Mouse (Mus musculus): ENCODE results near the gene Baiap2l1.

The Baiap2l1 gene

GRCm38 (mm10) chr5:144258131-144258611 lies 99.7 kb downstream of the Baiap2l1 start:
- DNase-seq (ENCODE audit: low read depth, low spot score) = no peak

GRCm38 (mm10) chr5:144257451-144258110 lies 100.3 kb downstream of the Baiap2l1 start:
- no peak for DNase-seq (ENCODE audit: low read depth, low spot score)

- no peak for DNase-seq (ENCODE audit: low read depth, low spot score)
These were observed 101.0 kb downstream of the Baiap2l1 start for GRCm38 (mm10) chr5:144256888-144257287.

- no peak for DNase-seq (ENCODE audit: low read depth, low spot score)
These were observed 101.4 kb downstream of the Baiap2l1 start for GRCm38 (mm10) chr5:144256541-144256870.

- DNase-seq (ENCODE audit: low read depth, low spot score) = peak; percentile 69
These were observed 102.0 kb downstream of the Baiap2l1 start for GRCm38 (mm10) chr5:144255632-144256540.

- peak; percentile 97 for DNase-seq (ENCODE audit: low read depth, low spot score)
These were observed 102.9 kb downstream of the Baiap2l1 start for GRCm38 (mm10) chr5:144254811-144255631.

GRCm38 (mm10) chr5:144254122-144254810 lies 103.6 kb downstream of the Baiap2l1 start:
- no peak for DNase-seq (ENCODE audit: low read depth, low spot score)

- peak; percentile 25 for DNase-seq (ENCODE audit: low read depth, low spot score)
These were observed 104.7 kb downstream of the Baiap2l1 start for GRCm38 (mm10) chr5:144253212-144253611.

- no peak for DNase-seq (ENCODE audit: low read depth, low spot score)
These were observed 105.9 kb downstream of the Baiap2l1 start for GRCm38 (mm10) chr5:144251876-144252577.

- DNase-seq (ENCODE audit: low read depth, low spot score) = peak; percentile 44
These were observed 108.0 kb downstream of the Baiap2l1 start for GRCm38 (mm10) chr5:144249871-144250270.

GRCm38 (mm10) chr5:144247906-144248585 lies 109.9 kb downstream of the Baiap2l1 start:
- no peak for DNase-seq (ENCODE audit: low read depth, low spot score)

- DNase-seq (ENCODE audit: low read depth, low spot score) = no peak
These were observed 110.6 kb downstream of the Baiap2l1 start for GRCm38 (mm10) chr5:144247307-144247706.

- no peak for DNase-seq (ENCODE audit: low read depth, low spot score)
These were observed 111.2 kb downstream of the Baiap2l1 start for GRCm38 (mm10) chr5:144246669-144247068.

- no peak for DNase-seq (ENCODE audit: low read depth, low spot score)
These were observed 112.3 kb downstream of the Baiap2l1 start for GRCm38 (mm10) chr5:144245592-144245991.

- no peak for DNase-seq (ENCODE audit: low read depth, low spot score)
These were observed 113.9 kb downstream of the Baiap2l1 start, which contains the start of gene Bri3 for GRCm38 (mm10) chr5:144243901-144244487. Bri3 (plus strand) TSS chr5:144244437.

- no peak for DNase-seq (ENCODE audit: low read depth, low spot score)
These were observed 118.9 kb downstream of the Baiap2l1 start for GRCm38 (mm10) chr5:144238969-144239368.

- no peak for DNase-seq (ENCODE audit: low read depth, low spot score)
These were observed 123.2 kb downstream of the Baiap2l1 start for GRCm38 (mm10) chr5:144234714-144235113.

- DNase-seq (ENCODE audit: low read depth, low spot score) = peak; percentile 42
These were observed 123.7 kb downstream of the Baiap2l1 start for GRCm38 (mm10) chr5:144234222-144234621.

- no peak for DNase-seq (ENCODE audit: low read depth, low spot score)
These were observed 125.4 kb downstream of the Baiap2l1 start for GRCm38 (mm10) chr5:144232531-144232930.

Data from ZHBTc4 (cell line).